Mouse (Mus musculus): Measurements from ENCODE around the gene Krt13.

DNA sequence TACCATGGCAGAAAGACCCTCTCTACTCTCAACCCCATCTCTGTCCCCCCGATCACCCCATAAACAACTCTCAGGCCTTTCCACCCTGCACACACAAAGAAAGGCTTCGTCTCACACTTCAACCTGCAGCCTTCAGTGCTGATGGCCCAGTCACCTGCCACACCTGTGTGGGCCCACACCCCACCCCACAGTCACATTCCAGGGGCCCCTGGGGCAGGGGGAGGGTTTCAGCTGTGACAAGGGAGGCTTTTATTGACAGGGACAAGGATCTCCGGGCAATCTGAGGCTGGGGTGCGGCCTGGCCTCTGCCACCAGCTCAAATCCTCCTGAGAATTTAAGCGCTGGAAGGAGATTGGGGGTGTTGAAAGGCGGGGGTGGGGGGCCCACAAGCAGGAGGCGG lies 17.4 kb upstream of the Krt13 start:
- TF ChIP-seq CTCF (conservative IDR thresholded peaks at IDR 0.05; ENCODE audit: low read length) (no peak), POU5F1 (IDR thresholded peaks at IDR 0.05; ENCODE audit: borderline replicate concordance, low read length) (no peak)

Measured in E14TG2a.4 (cell line).